Mouse (Mus musculus) cerebellum, adult 2 months (tissue): ENCODE measurements around the gene Noc2l.

Source experiments
- CTCF ChIP-seq: fragments of 200-500 bp; IDR thresholded peaks from 2 replicates; pipeline ENCODE4 v1.5.1; 2011; ENCODE audit warnings: low read depth, mild to moderate bottlenecking, control low read depth, low read length, moderate library complexity, borderline replicate concordance; ENCODE audit not compliant: insufficient read depth
- POLR2A ChIP-seq: fragments of 200-500 bp; IDR thresholded peaks from 2 replicates; pipeline ENCODE4 v1.6.1; 2011; ENCODE audit warnings: low read length, control low read depth, borderline replicate concordance; ENCODE audit not compliant: insufficient read depth

GRCm38 (mm10) chr4:156216196-156216595 lies 19.6 kb upstream of the Noc2l start:
- no peak for TF ChIP-seq POLR2A
- TF ChIP-seq CTCF, result no peak
